Mouse (Mus musculus) neutrophil, adult 5-6 weeks (primary cell): ENCODE measurements at regions not wholly inside any gene's neighbourhood (a gene's known extent, or its start where the extent isn't known, plus 50 kb on each side); places are given as distances from the start of the nearest gene placed in this dataset.

Experiments
- ATAC-seq: fragments of 151-379, 151-347 bp; 2 replicates; pipeline ENCODE4 v1.8.0; 2017; ENCODE audit warnings: mild to moderate bottlenecking, moderate TSS enrichment; ENCODE audit not compliant: insufficient number of reproducible peaks, poor library complexity, low FRiP score, severe bottlenecking; ENCODE audit errors: extremely low read depth

- no peak for ATAC-seq
These were observed 77.2 kb downstream of the Gm10604 start for GRCm38 (mm10) chr4:11903861-11904260.

GRCm38 (mm10) chr4:11903401-11903800 lies 77.7 kb downstream of the Gm10604 start:
- no peak for ATAC-seq

GRCm38 (mm10) chr4:11899979-11900624 lies 81.0 kb downstream of the Gm10604 start:
- ATAC-seq, result peak; percentile 56

GRCm38 (mm10) chr4:11897231-11897630 lies 83.8 kb downstream of the Gm10604 start:
- no peak for ATAC-seq

GRCm38 (mm10) chr4:11895857-11896825 lies 84.9 kb downstream of the Gm10604 start:
- no peak for ATAC-seq

- no peak for ATAC-seq
These were observed 87.4 kb downstream of the Gm10604 start for GRCm38 (mm10) chr4:11893560-11894205.

GRCm38 (mm10) chr4:11889039-11889600 lies 91.9 kb downstream of the Gm10604 start:
- no peak for ATAC-seq

GRCm38 (mm10) chr4:11887377-11887776 lies 93.7 kb downstream of the Gm10604 start:
- ATAC-seq, result no peak

- no peak for ATAC-seq
These were observed 95.6 kb downstream of the Gm10604 start for GRCm38 (mm10) chr4:11885499-11885898.

GRCm38 (mm10) chr4:11884818-11885217 lies 96.2 kb downstream of the Gm10604 start:
- ATAC-seq, result no peak

GRCm38 (mm10) chr4:11883295-11883694 lies 97.8 kb downstream of the Gm10604 start:
- ATAC-seq, result no peak

- ATAC-seq, result no peak
These were observed 98.4 kb downstream of the Gm10604 start for GRCm38 (mm10) chr4:11882666-11883065.

- ATAC-seq, result no peak
These were observed 102.4 kb downstream of the Gm10604 start for GRCm38 (mm10) chr4:11878638-11879037.

- no peak for ATAC-seq
These were observed 103.1 kb downstream of the Gm10604 start for GRCm38 (mm10) chr4:11877945-11878344.

GRCm38 (mm10) chr4:11876009-11876408 lies 105.1 kb downstream of the Gm10604 start:
- ATAC-seq, result no peak

GRCm38 (mm10) chr4:11874586-11875264 lies 106.3 kb downstream of the Gm10604 start:
- ATAC-seq, result no peak

- ATAC-seq, result no peak
These were observed 109.0 kb downstream of the Gm10604 start for GRCm38 (mm10) chr4:11872036-11872435.

GRCm38 (mm10) chr4:11869721-11870120 lies 111.3 kb downstream of the Gm10604 start:
- no peak for ATAC-seq

- no peak for ATAC-seq
These were observed 112.5 kb downstream of the Gm10604 start for GRCm38 (mm10) chr4:11868565-11868964.
